Mouse (Mus musculus) c-Kit-positive CD71-positive TER-119-negative erythroid progenitor cells, embryonic 14.5 days (primary cell): Measurements from ENCODE around the gene Btg1.

Experiments
- DNase-seq: peaks from one replicate; pipeline ENCODE4 v3.0.0-alpha.2; 2013; ENCODE audit warnings: low read depth

Gene Btg1

DNA sequence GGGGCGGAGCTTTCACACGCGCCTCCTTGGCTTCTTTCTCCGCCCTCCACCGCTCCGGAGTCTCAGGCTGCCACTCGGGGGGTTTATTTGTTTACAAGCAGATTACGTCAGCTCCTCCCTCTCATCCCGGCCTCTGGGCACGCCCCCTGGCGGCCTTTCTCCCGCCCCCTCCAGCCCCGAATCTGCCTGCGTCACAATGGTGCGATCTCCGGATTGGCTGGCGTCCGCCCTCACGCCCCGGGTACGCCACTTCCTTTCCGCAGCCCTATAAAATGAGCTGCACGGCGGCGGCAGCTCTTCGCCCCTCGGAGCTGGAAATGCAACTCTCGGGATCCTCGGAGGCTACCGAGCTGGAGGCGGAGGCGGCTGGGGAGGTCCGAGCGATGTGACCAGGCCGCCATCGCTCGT, at the start of gene Btg1:
TSS of gene Btg1 (plus strand) at position 298 of the 408 bp plus-strand sequence.
- DNase-seq: peak; percentile 93

DNA sequence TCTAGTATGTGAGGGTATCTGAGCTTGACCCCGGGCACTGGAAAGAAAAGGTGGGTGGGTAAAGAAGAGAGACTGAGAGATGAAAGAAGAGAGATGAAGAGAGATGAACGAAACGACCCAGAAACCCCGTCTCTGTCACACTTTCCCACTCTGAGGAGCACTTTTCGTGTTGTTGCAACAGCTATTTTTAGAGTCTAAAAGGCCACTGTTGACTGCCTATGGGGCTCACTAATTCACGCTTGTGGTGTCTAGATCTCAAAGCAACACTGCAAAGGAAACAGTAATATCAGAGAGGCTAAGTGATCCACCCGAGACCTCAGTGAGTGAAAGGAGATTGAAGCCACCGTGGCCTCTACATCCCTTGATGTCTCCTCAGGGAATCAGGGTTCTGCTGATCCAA, 47.3 kb upstream of the Btg1 start:
- no peak for DNase-seq

- no peak for DNase-seq
Observed at GRCm38 (mm10) chr10:96571176-96571575, 45.6 kb upstream of the Btg1 start.

- DNase-seq: no peak
Observed at GRCm38 (mm10) chr10:96574786-96575185, 42.0 kb upstream of the Btg1 start.

DNA sequence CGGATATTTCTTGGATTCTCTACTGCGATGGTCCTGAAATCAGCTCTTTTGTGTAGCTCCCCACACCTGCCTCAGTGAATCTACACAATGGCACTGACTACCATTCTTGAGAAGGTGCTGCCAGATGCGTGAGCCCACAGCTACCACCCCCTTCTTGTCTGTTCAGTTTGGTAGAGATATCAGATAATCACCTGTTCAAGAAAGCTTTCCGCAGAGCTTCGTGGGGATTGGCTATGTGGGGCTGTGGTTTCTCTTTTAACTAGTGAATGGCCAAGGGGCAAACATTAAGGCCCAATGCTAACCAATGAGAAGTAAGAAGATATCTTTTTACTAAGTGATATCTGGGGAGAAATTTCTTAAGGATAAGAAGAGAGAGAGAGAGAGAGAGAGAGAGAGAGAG, 41.5 kb upstream of the Btg1 start:
- DNase-seq: no peak

DNA sequence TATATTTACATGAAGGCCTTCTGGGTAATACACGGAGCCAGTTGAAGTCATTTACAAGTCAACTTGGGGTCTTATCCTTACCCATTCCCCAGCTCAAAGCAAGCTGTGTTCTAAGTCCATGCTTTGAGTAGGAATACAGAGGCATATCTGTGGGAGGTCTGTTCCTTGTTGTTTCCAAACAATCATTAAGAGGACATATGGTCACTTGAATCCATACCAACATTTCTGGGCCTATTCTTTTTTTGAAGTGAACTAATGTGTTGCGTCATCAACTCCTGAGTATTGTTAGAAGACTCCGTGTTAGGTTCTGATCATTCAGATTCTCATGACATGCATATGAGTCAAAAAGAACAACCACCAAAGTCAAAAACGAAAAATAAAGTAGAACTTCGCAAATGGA, 37.9 kb upstream of the Btg1 start:
- DNase-seq: no peak

GRCm38 (mm10) chr10:96579436-96579835, 37.4 kb upstream of the Btg1 start:
- no peak for DNase-seq

DNA sequence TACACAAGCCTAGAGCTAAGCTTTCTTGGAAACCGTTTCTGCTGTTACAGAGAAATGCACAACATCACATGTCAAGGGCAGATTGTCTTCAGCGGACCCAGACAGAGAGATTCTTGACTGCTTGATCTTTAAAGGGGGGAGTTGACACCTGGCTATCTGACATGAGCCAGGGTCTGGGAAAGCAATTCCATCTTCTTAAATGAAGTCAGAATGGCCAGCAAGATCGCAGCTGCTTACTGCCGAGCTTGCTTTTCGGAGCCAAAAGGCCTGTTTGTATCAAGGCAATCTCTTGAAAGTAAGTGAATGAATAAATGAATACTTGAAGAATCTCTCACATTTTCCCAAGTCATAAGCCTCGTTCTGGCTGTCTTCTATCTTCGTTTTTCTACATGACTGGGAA, 36.6 kb upstream of the Btg1 start:
- no peak for DNase-seq

GRCm38 (mm10) chr10:96581232-96581631, 35.6 kb upstream of the Btg1 start:
- no peak for DNase-seq

GRCm38 (mm10) chr10:96586191-96586880, 30.5 kb upstream of the Btg1 start:
- DNase-seq: no peak

GRCm38 (mm10) chr10:96586881-96587217, 30.0 kb upstream of the Btg1 start:
- DNase-seq: no peak

DNA sequence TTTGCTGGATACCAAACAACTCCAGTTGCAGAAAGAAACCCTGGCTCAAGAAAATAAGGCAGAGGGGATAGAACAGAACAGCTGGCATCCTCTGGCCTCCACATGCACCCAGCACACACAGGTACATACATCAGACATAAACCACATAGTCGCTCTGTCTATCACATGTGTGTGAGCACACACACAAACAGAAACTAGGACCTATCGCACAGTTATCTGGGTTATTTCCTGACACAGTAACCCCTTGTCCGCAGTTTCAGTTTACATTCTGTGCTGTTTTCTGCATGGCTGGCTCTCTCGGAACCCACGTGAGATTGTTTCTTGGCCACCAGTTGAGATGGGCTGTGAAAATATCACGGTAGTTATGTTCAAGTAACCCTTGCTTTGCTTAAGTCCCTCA, 28.6 kb upstream of the Btg1 start:
- DNase-seq: no peak

- no peak for DNase-seq
Observed at GRCm38 (mm10) chr10:96589781-96590180, 27.0 kb upstream of the Btg1 start.

DNA sequence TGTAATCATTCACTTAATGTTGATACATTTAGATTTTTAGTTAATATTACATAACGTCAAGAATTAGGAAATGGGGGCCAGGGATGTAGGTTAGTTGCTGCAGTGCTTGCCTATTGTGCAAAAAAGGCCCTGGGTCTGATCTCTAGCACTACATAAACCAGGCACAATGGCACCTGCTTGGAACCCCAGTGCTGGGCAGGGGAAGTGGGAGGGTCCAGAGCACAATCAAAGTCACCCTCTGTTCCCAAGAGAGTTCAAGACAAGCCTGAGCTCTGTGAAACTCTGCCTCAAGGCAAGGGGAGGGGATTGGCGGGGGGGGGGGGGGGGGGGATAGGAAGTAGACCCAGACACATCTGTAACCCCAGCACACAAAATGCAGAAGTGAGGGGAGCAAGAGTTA, 24.7 kb upstream of the Btg1 start:
- no peak for DNase-seq

DNA sequence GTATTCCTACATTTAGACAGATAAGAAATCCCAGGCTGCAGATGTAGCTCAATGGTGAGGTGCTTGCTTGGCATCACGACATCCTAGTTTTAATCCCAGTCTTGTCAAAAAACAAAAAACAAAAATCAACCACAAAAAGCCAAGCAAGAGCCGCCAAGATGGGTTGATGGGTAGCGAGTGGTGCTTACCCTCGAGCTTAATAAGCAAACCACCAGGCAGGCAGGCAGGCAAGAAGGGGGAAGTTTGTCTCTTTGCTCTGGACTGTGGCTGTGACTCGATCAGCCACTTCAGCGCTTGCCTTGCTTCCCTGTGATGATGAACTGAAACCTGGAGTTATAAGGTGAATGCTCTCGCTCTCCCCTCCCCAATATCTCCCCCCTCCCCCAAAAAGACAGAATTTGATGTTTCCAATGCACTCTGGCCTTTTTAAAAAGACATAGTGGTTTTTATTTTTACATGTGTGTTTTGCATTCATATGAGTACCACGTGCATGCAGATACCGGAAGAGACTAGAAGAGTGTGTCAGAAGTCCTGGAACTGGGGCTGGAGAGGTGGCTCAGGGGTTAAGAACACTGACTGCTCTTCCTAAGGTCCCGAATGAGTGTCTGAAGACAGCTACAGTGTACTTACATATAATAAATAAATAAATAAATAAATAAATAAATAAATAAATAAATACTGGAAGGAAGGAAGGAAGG, 21.2 kb upstream of the Btg1 start:
- no peak for DNase-seq

DNA sequence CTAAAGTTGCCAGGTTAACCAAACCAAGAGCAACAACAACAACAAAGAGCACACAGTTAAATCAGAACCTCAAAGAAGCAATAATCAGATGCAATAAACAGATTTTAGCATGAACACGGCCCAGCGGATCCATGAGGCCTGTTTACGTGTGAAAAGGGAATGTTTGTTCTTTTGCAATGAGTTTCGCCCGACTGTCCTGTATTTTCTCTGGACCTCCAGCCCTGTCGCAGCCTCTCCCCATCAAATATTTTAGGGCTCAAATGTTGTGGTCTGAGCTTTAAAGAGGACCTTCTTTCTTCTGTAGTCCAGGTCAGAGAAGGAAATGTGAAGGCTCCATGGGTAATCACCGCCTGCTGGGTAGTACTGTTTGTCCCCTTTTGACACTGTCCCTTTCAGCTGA, 20.4 kb upstream of the Btg1 start:
- DNase-seq: no peak

DNA sequence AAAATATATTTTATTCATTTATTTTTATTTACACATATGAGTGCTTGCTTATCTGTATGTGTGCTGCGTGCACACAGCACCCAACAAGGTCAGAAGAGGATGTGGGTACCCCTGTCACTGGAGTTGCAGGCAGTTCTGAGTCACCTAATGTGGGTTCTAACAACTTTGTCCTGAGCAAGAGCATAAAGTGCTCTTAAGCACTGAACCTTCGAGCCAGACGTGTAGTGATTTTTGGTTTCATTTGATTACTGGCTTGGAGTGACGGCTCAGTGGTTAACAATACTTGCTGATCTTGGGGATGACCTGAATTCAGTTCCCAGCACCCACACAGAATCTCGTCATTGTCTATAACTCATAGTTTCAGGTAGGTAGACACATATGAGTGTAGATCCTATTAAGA, 17.2 kb upstream of the Btg1 start:
- no peak for DNase-seq

DNA sequence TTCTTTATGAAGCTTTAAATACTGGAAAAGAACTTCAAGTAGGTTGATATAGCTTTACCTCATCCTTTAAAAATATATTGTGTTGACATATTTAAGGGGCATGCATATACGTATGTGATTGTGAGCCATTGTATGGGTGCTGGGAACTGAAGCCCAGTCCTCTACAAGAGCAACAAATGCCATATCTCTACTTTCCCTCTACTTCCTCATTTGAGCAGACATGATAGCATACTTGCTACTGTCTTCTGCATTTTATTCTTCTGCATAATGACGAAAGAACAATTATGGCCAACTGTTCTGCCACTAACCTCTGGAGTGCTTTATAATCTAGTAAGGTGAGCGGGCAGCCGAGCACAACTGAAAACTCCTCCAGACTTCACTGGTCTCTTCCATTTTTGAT, 15.1 kb upstream of the Btg1 start:
- DNase-seq: no peak

- no peak for DNase-seq
Observed at GRCm38 (mm10) chr10:96602339-96602738, 14.5 kb upstream of the Btg1 start.

DNA sequence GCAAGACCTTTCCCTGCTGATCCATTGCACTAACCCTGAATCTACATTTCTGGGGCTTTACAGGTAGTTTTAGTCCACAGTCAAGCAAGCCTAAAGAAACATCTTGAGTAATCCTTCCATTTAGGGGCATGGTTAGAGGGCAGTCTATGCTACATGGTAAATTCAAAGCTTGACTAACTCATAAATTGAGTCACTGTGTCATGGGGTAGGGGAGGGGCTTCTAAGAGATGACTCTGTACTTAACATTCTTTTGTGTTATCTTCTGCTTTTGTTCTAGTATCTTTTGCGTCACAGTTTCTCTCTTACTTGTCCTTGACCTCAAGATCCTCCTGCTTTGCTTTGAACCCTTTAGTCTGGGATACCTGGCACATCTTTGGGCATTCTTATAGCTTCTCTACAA, 11.6 kb upstream of the Btg1 start:
- DNase-seq: no peak

GRCm38 (mm10) chr10:96605856-96606255, 10.9 kb upstream of the Btg1 start:
- no peak for DNase-seq

DNA sequence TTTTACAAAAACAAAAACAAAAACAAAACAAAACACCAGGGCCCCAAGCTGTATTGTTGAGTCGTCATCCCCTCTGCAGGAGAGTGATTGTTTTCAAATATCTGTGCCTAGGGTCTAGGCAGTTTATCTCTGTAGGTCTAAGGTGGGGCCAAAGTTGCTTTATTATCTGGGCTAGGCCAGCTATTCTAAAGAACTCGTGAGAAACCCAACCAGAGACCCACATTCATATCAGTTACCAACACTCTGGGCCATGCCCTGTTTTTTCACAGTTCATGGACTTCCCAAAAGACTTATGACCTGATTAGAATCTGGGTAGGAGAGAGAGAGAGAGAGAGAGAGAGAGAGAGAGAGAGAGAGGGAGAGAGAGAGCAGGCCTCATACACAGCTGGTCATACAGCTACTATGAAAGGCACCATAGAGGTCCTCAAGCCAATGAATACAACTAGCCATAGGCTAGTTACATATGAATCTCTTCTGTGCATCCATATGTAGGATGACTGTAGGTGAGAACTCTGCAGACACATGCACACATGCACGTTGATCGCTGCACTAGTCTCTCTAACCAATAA, 9.1 kb upstream of the Btg1 start:
- peak; percentile 37 for DNase-seq
